Mouse (Mus musculus) urinary bladder, postnatal 10 days (tissue): ENCODE measurements around the gene Gm29735.
"Not testable (repeated sequence)": the region's sequence is repeated elsewhere in the genome, so short reads cannot be mapped to it uniquely, and the experiment has no call there.

Experiments
- DNase-seq: peaks from one replicate; pipeline ENCODE4 v3.0.0; 2022; ENCODE audit warnings: low spot score

Gene Gm29735

GRCm38 (mm10) chr7:142120629-142121028 lies 36.3 kb downstream of the Gm29735 start, which contains the start of gene Gm45618:
TSS of gene Gm45618 (minus strand) at chr7:142120729.
- DNase-seq: not testable (repeated sequence)

GRCm38 (mm10) chr7:142119632-142120031 lies 37.3 kb downstream of the Gm29735 start:
- DNase-seq: no peak
